Mouse (Mus musculus): ENCODE measurements around the gene Gm11757.
"Not testable (repeated sequence)": the region's sequence is repeated elsewhere in the genome, so short reads cannot be mapped to it uniquely, and the experiment has no call there.

Gene Gm11757

DNA sequence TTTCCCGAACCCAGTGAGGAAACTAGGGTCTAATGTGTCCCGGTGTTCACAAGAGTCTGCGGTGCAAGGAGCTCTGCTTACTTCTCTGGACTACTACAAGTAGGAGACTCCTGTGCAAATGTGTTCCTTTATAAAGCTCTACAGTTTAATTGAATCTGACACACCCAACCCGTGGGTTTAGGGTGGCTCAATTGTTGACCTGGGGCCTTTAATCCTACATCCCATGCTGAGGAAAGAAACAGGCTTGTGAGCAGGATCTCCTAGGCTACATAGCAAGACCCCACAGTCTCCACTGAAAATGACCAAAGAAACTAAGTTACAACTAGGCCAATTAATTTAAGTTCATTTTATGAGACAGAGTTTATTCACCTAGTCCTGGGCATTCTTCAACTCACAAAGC lies at the start of gene Gm11757:
TSS of gene Gm11757 (minus strand) at position 101 of the 400 bp plus-strand sequence.
- in situ Hi-C loops (cut with MboI, MseI) = not testable (repeated sequence)

GRCm38 (mm10) chr4:73920660-73921059 lies 29.7 kb upstream of the Gm11757 start, which contains the start of gene Gm11756:
Gene Gm11756, minus strand, starts transcription at chr4:73920760.
- in situ Hi-C loops (cut with MboI, MseI) = loop anchor here (5.0 kb wide), 1 partner anchor 33 kb away; no protein-coding TSS in a partner anchor

- in situ Hi-C loops (cut with MboI, MseI) = not testable (repeated sequence)
These were observed 14.9 kb upstream of the Gm11757 start, which contains the start of gene Gm13871 for GRCm38 (mm10) chr4:73905853-73906252. Gene Gm13871, minus strand, starts transcription at chr4:73905953.

DNA sequence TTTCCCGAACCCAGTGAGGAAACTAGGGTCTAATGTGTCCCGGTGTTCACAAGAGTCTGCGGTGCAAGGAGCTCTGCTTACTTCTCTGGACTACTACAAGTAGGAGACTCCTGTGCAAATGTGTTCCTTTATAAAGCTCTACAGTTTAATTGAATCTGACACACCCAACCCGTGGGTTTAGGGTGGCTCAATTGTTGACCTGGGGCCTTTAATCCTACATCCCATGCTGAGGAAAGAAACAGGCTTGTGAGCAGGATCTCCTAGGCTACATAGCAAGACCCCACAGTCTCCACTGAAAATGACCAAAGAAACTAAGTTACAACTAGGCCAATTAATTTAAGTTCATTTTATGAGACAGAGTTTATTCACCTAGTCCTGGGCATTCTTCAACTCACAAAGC lies 14.7 kb downstream of the Gm11757 start, which contains the start of gene Gm11758:
TSS of gene Gm11758 (minus strand) at position 101 of the 400 bp plus-strand sequence.
- in situ Hi-C loops (cut with MboI, MseI) = not testable (repeated sequence)
